Mouse (Mus musculus) forebrain, postnatal 0 days (tissue): ENCODE results near the gene Mgam. TPM values are rescaled to one million over a fixed set of nuclear protein-coding genes. Genes with fewer than 3 reads are reported as not detected.
"Not testable (repeated sequence)": the region's sequence is repeated elsewhere in the genome, so short reads cannot be mapped to it uniquely, and the experiment has no call there.

Source experiments
- ATAC-seq: fragments of 200-750 bp; cut with Nextera tagmentation; 2 replicates; pipeline ENCODE4 v1.8.0; 2017; ENCODE audit warnings: mild to moderate bottlenecking, moderate library complexity
- DNase-seq: peaks from one replicate; pipeline ENCODE4 v3.0.0-alpha.2; 2015
- H3K27ac ChIP-seq: fragments of 300-500 bp; sonication (generic); 2 replicates; pipeline ENCODE4 v1.5.1; 2014; ENCODE audit warnings: low read depth, mild to moderate bottlenecking, antibody characterized with exemption, low read length, moderate library complexity, mixed read lengths
- H3K27me3 ChIP-seq: fragments of 300-500 bp; sonication (generic); 2 replicates; pipeline ENCODE4 v1.6.1; 2014; ENCODE audit warnings: mild to moderate bottlenecking, low read length, mixed read lengths; ENCODE audit not compliant: insufficient read depth
- H3K36me3 ChIP-seq: fragments of 300-500 bp; sonication (generic); 2 replicates; pipeline ENCODE4 v1.6.1; 2014; ENCODE audit warnings: mild to moderate bottlenecking, moderate library complexity; ENCODE audit not compliant: insufficient read depth
- H3K4me1 ChIP-seq: fragments of 300-500 bp; sonication (generic); 2 replicates; pipeline ENCODE4 v1.6.1; 2014; ENCODE audit warnings: antibody characterized with exemption; ENCODE audit not compliant: insufficient read depth
- H3K4me2 ChIP-seq: fragments of 300-500 bp; sonication (generic); 2 replicates; pipeline ENCODE4 v1.6.1; 2014; ENCODE audit warnings: low read depth, mild to moderate bottlenecking, moderate library complexity
- H3K4me3 ChIP-seq: fragments of 300-500 bp; sonication (generic); 2 replicates; pipeline ENCODE4 v1.5.1; 2014; ENCODE audit warnings: low read depth, low read length, mixed read lengths
- H3K9ac ChIP-seq: fragments of 300-500 bp; sonication (generic); 2 replicates; pipeline ENCODE4 v1.6.1; 2014; ENCODE audit warnings: mild to moderate bottlenecking
- H3K9me3 ChIP-seq: fragments of 300-500 bp; sonication (generic); 2 replicates; pipeline ENCODE4 v1.6.1; 2016; ENCODE audit warnings: low read length
- CTCF ChIP-seq: sonication (generic); IDR thresholded peaks from 2 replicates; pipeline ENCODE4 v1.5.1; 2016; ENCODE audit warnings: antibody characterized with exemption, control low read depth, low read depth
- WGBS: fragments of 180-500 bp; shearing (Covaris S2); extraction: QIAGEN DNeasy Blood & Tissue Kit; methylation state at CpG from one replicate; pipeline ENCODE4 v1.1.7; 2014; 5-methylcytosine and 5-hydroxymethylcytosine counted together
- polyA plus RNA-seq: library from polyadenylated mRNA; unstranded; fragments of >200 nt; fragmentation: Nextera tagmentation; extraction: Ambion mirVana; gene quantifications from 2 replicates; pipeline ENCODE4 v1.2.1, GENCODE M21; 2015
- total RNA-seq: library from RNA; depleted of rRNA; stranded (reverse); fragments of >200 nt; gene quantifications from 2 replicates; pipeline ENCODE4 v1.2.3, GENCODE M21; 2014

Gene Mgam
- total and polyA plus RNA-seq, 2 experiments from 2014 or later, result 0.05 to 0.62 TPM

- Histone ChIP-seq H3K27me3 (no peaks in the 10 kb centered on the region), H3K4me2 (no peak overlapping the region), H3K27ac (no peak overlapping the region), H3K9ac (no peak overlapping the region), H3K4me1 (no peaks in the 10 kb centered on the region), H3K36me3 (no peaks in the 10 kb centered on the region), H3K9me3 (no peaks in the 10 kb centered on the region), H3K4me3 (no peak overlapping the region)
- 86% methylated on average over 1 of the region's 1 CpGs for WGBS
- TF ChIP-seq CTCF, result no peak
- ATAC-seq (no peak), DNase-seq (no peak)
Observed at GRCm38 (mm10) chr6:40715705-40716104, 87.1 kb downstream of the Mgam start.

- not testable (repeated sequence) for H3K27ac ChIP-seq, H3K4me3 ChIP-seq, H3K9me3 ChIP-seq, H3K36me3 ChIP-seq, H3K4me1 ChIP-seq, ATAC-seq, H3K27me3 ChIP-seq, DNase-seq, H3K4me2 ChIP-seq, H3K9ac ChIP-seq
- 86% methylated on average over 4 of the region's 4 CpGs for WGBS
Observed at GRCm38 (mm10) chr6:40728506-40728905, 99.9 kb downstream of the Mgam start.

GRCm38 (mm10) chr6:40739545-40739944 lies 110.9 kb downstream of the Mgam start:
- no peak for TF ChIP-seq CTCF
- Histone ChIP-seq H3K36me3 (no peaks in the 10 kb centered on the region), H3K27me3 (no peaks in the 10 kb centered on the region), H3K9me3 (no peaks in the 10 kb centered on the region), H3K4me2 (no peak overlapping the region), H3K27ac (no peak overlapping the region), H3K9ac (no peak overlapping the region), H3K4me1 (no peaks in the 10 kb centered on the region), H3K4me3 (no peak overlapping the region)
- DNase-seq (no peak), ATAC-seq (no peak)
- 93% methylated on average over 3 of the region's 3 CpGs for WGBS

- not testable (repeated sequence) for ATAC-seq, H3K4me3 ChIP-seq, H3K27ac ChIP-seq, H3K36me3 ChIP-seq, DNase-seq, H3K4me1 ChIP-seq, H3K4me2 ChIP-seq, H3K9me3 ChIP-seq, H3K9ac ChIP-seq, H3K27me3 ChIP-seq
- WGBS, result 82% methylated on average over 6 of the region's 6 CpGs
Observed at GRCm38 (mm10) chr6:40749030-40749429, 120.4 kb downstream of the Mgam start.

- H3K36me3 ChIP-seq, result no peaks in the 10 kb centered on the region
- no peak overlapping the region for H3K9ac ChIP-seq
- DNase-seq (no peak), ATAC-seq (no peak)
- no peak overlapping the region for H3K27ac ChIP-seq
- H3K4me3 ChIP-seq, result no peak overlapping the region
- H3K4me2 ChIP-seq, result no peak overlapping the region
- H3K4me1 ChIP-seq, result no peaks in the 10 kb centered on the region
- 80% methylated on average over 1 of the region's 1 CpGs for WGBS
- H3K9me3 ChIP-seq, result no peaks in the 10 kb centered on the region
- no peak for TF ChIP-seq CTCF
- H3K27me3 ChIP-seq, result no peaks in the 10 kb centered on the region
Observed at GRCm38 (mm10) chr6:40755948-40756347, 127.3 kb downstream of the Mgam start.

- H3K4me2 ChIP-seq, H3K4me3 ChIP-seq, ATAC-seq, H3K27me3 ChIP-seq, H3K36me3 ChIP-seq, H3K9me3 ChIP-seq, DNase-seq, H3K9ac ChIP-seq, H3K27ac ChIP-seq, H3K4me1 ChIP-seq: not testable (repeated sequence)
- 88% methylated on average over 4 of the region's 4 CpGs for WGBS
Observed at GRCm38 (mm10) chr6:40757346-40757745, 128.7 kb downstream of the Mgam start.

- 95% methylated on average over 3 of the region's 3 CpGs for WGBS
- no peak overlapping the region for H3K9ac ChIP-seq
- H3K9me3 ChIP-seq, result no peaks in the 10 kb centered on the region
- no peaks in the 10 kb centered on the region for H3K27me3 ChIP-seq
- H3K36me3 ChIP-seq, result no peaks in the 10 kb centered on the region
- TF ChIP-seq CTCF, result no peak
- H3K4me2 ChIP-seq, result no peak overlapping the region
- no peak overlapping the region for H3K27ac ChIP-seq
- H3K4me1 ChIP-seq, result no peaks in the 10 kb centered on the region
- no peak overlapping the region for H3K4me3 ChIP-seq
- ATAC-seq, result no peak
- DNase-seq, result no peak
Observed at GRCm38 (mm10) chr6:40774656-40775055, 146.0 kb downstream of the Mgam start.

GRCm38 (mm10) chr6:40778458-40778857 lies 149.8 kb downstream of the Mgam start:
- no peak for DNase-seq
- TF ChIP-seq CTCF, result no peak
- H3K4me1 ChIP-seq, result no peaks in the 10 kb centered on the region
- WGBS, result 93% methylated on average over 4 of the region's 4 CpGs
- no peaks in the 10 kb centered on the region for H3K9me3 ChIP-seq
- H3K36me3 ChIP-seq, result no peaks in the 10 kb centered on the region
- no peak overlapping the region for H3K4me3 ChIP-seq
- H3K4me2 ChIP-seq, result no peak overlapping the region
- no peaks in the 10 kb centered on the region for H3K27me3 ChIP-seq
- H3K27ac ChIP-seq, result no peak overlapping the region
- no peak overlapping the region for H3K9ac ChIP-seq
- no peak for ATAC-seq
